Mouse (Mus musculus) limb, embryonic 14.5 days (tissue): Measurements from ENCODE around the gene 4933411K16Rik. TPM values are rescaled to one million over a fixed set of nuclear protein-coding genes. Genes with fewer than 3 reads are reported as not detected.

Experiments
- ATAC-seq: fragments of 200-750 bp; cut with Nextera tagmentation; 2 replicates; pipeline ENCODE4 v1.8.0; 2017; ENCODE audit warnings: low read depth, moderate number of reproducible peaks, moderate TSS enrichment; ENCODE audit not compliant: low FRiP score
- DNase-seq: peaks from one replicate; pipeline ENCODE4 v3.0.0-alpha.2; 2015; ENCODE audit warnings: low spot score
- H3K27ac ChIP-seq: fragments of 300-500 bp; sonication (generic); replicated peaks from 2 replicates; pipeline ENCODE4 v1.5.1; 2014; ENCODE audit warnings: low read depth, mild to moderate bottlenecking, low read length, moderate library complexity, mixed read lengths
- H3K27me3 ChIP-seq: fragments of 300-500 bp; sonication (generic); 2 replicates; pipeline ENCODE4 v1.6.1; 2014; ENCODE audit warnings: low read length, mixed read lengths; ENCODE audit not compliant: control insufficient read depth, insufficient read depth
- H3K36me3 ChIP-seq: fragments of 300-500 bp; sonication (generic); 2 replicates; pipeline ENCODE4 v1.6.1; 2014; ENCODE audit warnings: mild to moderate bottlenecking, low read length, moderate library complexity, mixed read lengths; ENCODE audit not compliant: control insufficient read depth, insufficient read depth
- H3K4me1 ChIP-seq: fragments of 300-500 bp; sonication (generic); 2 replicates; pipeline ENCODE4 v1.6.1; 2014; ENCODE audit warnings: antibody characterized with exemption, low read length, mixed read lengths; ENCODE audit not compliant: control insufficient read depth, insufficient read depth
- H3K4me2 ChIP-seq: fragments of 300-500 bp; sonication (generic); replicated peaks from 2 replicates; pipeline ENCODE4 v1.6.1; 2014; ENCODE audit warnings: low read depth, mild to moderate bottlenecking, low read length, moderate library complexity; ENCODE audit not compliant: severe bottlenecking
- H3K4me3 ChIP-seq: fragments of 300-500 bp; sonication (generic); replicated peaks from 2 replicates; pipeline ENCODE4 v1.5.1; 2014; ENCODE audit warnings: low read length
- H3K9ac ChIP-seq: fragments of 300-500 bp; sonication (generic); 2 replicates; pipeline ENCODE4 v1.6.1; 2014; ENCODE audit warnings: mild to moderate bottlenecking, low read depth, low read length, moderate library complexity; ENCODE audit not compliant: severe bottlenecking
- H3K9me3 ChIP-seq: fragments of 300-500 bp; sonication (generic); 2 replicates; pipeline ENCODE4 v1.6.1; 2016; ENCODE audit warnings: low read length; ENCODE audit not compliant: control insufficient read depth
- POLR2A ChIP-seq: fragments of 200-500 bp; IDR thresholded peaks from 2 replicates; pipeline ENCODE4 v1.8.0; 2012; ENCODE audit warnings: inconsistent platforms, mild to moderate bottlenecking, moderate library complexity, borderline replicate concordance; ENCODE audit not compliant: insufficient read depth, insufficient read length; ENCODE audit errors: extremely low read depth
- WGBS: fragments of 180-500 bp; shearing (Covaris S2); extraction: QIAGEN DNeasy Blood & Tissue Kit; methylation state at CpG from one replicate; pipeline ENCODE4 v1.1.7; 2014; 5-methylcytosine and 5-hydroxymethylcytosine counted together
- polyA plus RNA-seq, 2 experiments: library from polyadenylated mRNA; depleted of rRNA in 1 of 2; stranded (reverse) in 1 of 2; unstranded in 1 of 2; fragments of >200 nt; fragmentation: Nextera tagmentation in 1 of 2; extraction: Ambion mirVana in 1 of 2; gene quantifications; 2 replicates each; pipeline versions ENCODE4 v1.2.1 to v1.2.3; 2012 to 2014

4933411K16Rik gene
- polyA plus RNA-seq, 2 experiments: 0.34 TPM; not detected in 1

DNA sequence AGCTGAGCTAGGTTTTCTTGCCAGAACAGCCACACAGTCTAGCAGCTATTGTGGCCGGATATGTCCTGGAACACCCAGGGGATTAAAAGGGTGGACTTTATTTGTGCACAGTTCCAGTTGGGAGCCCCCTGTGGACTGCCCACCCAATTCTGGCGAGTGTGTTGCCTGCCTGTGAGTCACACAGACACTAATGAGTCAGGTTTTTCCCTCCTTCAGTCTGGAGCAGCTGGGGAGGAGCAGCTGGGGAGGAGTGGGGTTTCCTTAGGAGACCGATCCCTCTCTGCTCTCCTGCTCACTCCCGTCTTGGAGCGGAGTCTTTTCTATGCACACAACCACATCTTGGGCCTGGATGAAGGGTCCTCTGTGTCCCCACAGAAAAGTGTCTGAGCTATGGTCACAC is 35.2 kb upstream of the 4933411K16Rik start:
- 46% methylated on average over 5 of the region's 5 CpGs for WGBS
- H3K4me2 ChIP-seq: no peak overlapping the region
- TF ChIP-seq POLR2A: no peak
- no peaks in the 10 kb centered on the region for H3K9me3 ChIP-seq
- H3K4me1 ChIP-seq: peaks cover 31% of the 10 kb centered on the region
- H3K27me3 ChIP-seq: no peaks in the 10 kb centered on the region
- H3K9ac ChIP-seq: no peak overlapping the region; the same call in 1 of the 2 replicates
- no peak for DNase-seq
- peak overlapping the region; percentile 73 for H3K27ac ChIP-seq
- H3K4me3 ChIP-seq: no peak overlapping the region
- 0 out of 2 replicates have a peak, but pooled peaks have one; percentile 23 for ATAC-seq
- 0 out of 2 replicates have a peak, but pooled peaks cover 1% of the 10 kb centered on the region for H3K36me3 ChIP-seq

DNA sequence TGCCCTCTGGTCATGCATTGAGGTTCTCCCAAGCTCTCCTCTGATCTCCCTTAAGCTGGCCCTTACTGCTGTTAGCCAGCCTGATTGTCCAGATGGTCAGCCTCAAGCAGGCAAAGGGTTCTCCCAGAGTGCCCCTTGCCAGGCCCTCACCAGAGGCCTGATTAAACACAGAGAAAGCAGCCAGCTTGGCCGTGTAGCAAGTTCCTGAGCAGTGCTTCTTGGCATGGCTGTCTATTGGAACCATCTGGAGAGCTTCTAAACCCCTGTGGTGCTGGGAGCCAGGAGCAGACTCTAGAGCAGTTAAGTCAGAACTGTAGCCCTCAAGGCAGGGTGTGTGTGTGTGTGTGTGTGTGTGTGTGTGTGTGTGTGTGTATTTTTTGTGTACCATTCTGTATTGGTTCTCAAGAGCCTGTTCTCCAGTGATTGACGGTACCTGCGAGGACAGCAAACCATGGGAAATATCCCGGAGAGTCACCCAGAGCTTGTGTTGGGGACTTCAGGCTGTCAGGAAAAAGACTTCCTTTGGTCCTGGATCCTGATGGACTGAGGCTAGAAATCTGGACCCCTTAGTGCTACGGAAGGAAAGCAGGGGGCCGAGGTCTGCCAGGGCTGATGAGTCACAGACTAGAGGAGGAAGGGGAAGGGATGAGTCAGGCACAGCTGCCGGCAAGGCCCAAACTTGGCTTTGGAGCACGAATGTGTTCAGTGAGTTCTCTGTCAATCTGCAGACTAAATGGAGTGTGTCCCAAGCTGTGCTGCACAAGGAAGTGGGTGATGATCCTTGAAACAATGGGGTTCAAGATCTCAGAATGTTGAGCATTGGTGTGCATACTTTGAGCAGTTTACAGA is 34.4 kb upstream of the 4933411K16Rik start:
- Histone ChIP-seq H3K27ac (peak overlapping the region; percentile 73), H3K4me2 (no peak overlapping the region), H3K9ac (no peak overlapping the region; the same call in 1 of the 2 replicates), H3K4me3 (no peak overlapping the region), H3K36me3 (no peaks in the 10 kb centered on the region), H3K4me1 (peaks cover 31% of the 10 kb centered on the region), H3K9me3 (no peaks in the 10 kb centered on the region), H3K27me3 (no peaks in the 10 kb centered on the region)
- TF ChIP-seq POLR2A: no peak
- WGBS: 63% methylated on average over 8 of the region's 8 CpGs
- peak; percentile 52; the same call in 1 of the 2 replicates for ATAC-seq
- peak; percentile 71 for DNase-seq

DNA sequence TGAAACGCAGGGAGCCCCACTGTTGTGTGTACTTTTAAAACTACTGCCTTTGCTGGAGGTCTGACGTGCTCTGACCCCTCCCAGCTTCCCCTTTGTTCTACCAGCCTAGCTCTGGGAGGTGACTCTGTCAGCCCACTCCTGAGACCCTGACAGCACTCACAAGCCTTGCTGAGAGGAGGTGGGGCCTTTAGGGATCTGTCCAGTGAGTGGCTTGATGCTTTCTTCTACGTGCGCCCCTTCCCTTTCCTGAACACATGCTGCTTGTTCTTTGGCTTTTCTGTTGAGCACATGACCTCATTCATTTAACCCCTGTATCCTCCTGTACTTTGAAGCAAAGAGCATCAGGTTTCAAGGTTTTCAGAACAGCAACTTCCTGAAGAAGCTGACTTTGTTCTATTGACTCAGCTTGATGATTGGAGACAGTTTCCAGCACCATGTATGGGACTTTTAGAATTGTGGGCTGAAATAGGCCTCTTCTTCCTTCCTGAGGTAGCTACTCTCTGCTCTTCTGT is 33.0 kb upstream of the 4933411K16Rik start:
- no peak overlapping the region for H3K4me2 ChIP-seq
- TF ChIP-seq POLR2A: no peak
- DNase-seq: no peak
- no peaks in the 10 kb centered on the region for H3K9me3 ChIP-seq
- no peak overlapping the region; the same call in 1 of the 2 replicates for H3K27ac ChIP-seq
- peaks cover 31% of the 10 kb centered on the region for H3K4me1 ChIP-seq
- WGBS: 34% methylated on average over 4 of the region's 4 CpGs
- no peak overlapping the region for H3K4me3 ChIP-seq
- H3K27me3 ChIP-seq: no peaks in the 10 kb centered on the region
- no peak for ATAC-seq
- no peak overlapping the region for H3K9ac ChIP-seq
- H3K36me3 ChIP-seq: no peaks in the 10 kb centered on the region

DNA sequence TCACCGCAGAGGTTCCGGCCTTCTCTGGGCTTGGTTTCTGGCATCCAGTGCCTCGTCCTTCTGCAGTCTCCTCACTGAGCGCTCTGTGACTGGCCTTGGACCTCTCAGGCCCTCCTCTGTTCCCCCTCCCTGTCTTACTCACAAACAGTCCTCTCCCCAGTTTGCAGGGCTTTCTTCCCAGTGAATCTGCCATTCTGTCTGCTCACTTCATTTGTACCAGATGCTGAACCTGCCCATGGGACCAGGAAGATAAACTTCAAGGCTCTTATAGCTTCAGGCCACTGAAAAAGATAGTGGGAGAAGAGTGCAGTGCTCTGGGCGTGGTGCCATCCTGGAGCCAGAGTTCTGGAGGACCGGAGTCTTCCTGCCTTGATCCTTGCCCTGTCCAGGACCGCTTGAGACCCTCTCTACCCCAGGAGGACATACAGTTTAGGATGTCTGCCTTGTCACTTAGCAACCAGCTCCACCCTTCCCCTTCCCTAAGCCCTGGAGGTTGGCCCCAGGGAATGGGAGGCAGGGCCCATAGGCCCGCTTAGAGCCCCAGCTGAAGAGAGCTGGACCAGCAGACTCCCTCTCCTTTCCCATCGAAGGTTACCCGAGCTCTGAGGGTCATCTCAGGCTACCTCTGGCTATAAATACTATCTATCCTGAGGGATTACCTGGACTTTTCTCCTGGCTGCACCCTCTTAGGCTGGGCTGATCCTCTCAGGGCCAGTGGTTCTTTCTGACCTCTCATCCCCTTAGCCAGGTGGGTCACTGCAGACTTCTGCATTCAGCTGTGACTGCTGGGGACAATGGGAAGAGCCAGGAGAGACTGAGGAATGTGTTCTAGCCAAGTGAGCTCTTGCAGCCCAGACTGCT is 30.1 kb upstream of the 4933411K16Rik start:
- Histone ChIP-seq H3K27ac (no peak overlapping the region; the same call in none of the 2 replicates), H3K27me3 (no peaks in the 10 kb centered on the region), H3K9me3 (no peaks in the 10 kb centered on the region), H3K9ac (no peak overlapping the region), H3K36me3 (no peaks in the 10 kb centered on the region), H3K4me2 (no peak overlapping the region), H3K4me1 (peaks cover 20% of the 10 kb centered on the region), H3K4me3 (no peak overlapping the region)
- no peak for ATAC-seq
- no peak for DNase-seq
- 74% methylated on average over 10 of the region's 10 CpGs for WGBS
- no peak for TF ChIP-seq POLR2A

DNA sequence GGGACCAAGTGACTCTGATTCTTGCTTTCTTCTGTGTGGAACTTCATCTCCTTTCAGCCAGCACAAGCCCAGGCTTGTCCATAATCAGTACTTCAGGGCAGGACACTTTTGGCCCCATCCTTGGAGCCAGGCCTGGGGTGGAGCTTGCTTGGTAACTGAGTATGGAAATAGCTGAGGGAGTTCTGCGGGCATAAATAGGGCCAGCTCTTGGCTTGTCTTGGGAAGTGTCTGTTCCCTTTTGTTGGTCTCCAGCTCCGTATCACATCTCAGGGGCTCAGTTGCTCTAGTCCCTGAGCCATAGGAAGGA is 29.6 kb upstream of the 4933411K16Rik start:
- H3K9me3 ChIP-seq: no peaks in the 10 kb centered on the region
- no peak overlapping the region; the same call in 1 of the 2 replicates for H3K27ac ChIP-seq
- no peaks in the 10 kb centered on the region for H3K36me3 ChIP-seq
- H3K4me2 ChIP-seq: no peak overlapping the region
- no peak for DNase-seq
- TF ChIP-seq POLR2A: no peak
- ATAC-seq: no peak
- no peaks in the 10 kb centered on the region for H3K27me3 ChIP-seq
- peaks cover 14% of the 10 kb centered on the region for H3K4me1 ChIP-seq
- H3K4me3 ChIP-seq: no peak overlapping the region
- 78% methylated on average over 2 of the region's 2 CpGs for WGBS
- no peak overlapping the region for H3K9ac ChIP-seq
